Mouse (Mus musculus): ENCODE data around the gene Celsr1.

The Celsr1 gene

DNA sequence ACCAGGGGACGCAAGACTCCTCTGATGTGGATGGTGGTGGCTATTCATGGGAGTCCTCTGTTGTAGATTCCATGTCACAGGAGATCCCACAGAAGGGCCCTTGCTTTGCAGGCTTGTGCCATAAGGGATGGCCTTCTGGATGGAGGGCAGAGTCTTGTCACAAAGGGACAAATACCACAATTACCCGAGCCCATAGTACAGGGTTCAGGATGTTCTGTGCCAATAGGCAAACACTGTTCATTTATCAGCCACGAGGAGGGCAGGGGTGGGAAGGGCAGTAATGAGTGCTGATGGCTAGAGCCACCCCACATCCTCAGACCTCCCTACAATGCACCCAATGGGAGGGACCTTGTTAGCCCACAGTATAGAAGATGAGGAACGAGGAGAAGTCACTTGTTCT is 71.9 kb downstream of the Celsr1 start:
- DNase-seq (ENCODE audit: low read depth, low spot score): no peak

- DNase-seq (ENCODE audit: low read depth, low spot score): no peak
Measured at GRCm38 (mm10) chr15:85961131-85961530, 72.4 kb downstream of the Celsr1 start.

DNA sequence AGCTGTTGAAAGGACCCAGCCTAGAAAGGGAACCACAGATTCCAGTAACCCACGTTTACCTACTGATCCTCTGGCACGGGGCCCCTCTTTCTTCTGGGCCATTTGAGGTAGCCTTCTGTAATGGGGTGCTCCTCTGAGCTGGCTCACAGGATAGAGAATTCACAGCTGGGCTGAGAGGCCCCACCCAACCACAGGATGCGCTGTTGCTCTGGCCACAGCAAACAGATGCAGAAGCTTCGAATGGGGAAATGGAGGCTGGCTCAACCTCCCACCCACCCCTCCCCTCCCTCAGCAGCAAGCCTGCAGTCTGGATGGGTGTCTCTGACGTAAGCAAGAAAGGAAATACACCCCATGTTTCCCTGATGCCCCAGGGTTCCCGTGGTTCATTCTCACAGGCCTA is 77.4 kb downstream of the Celsr1 start:
- no peak for DNase-seq (ENCODE audit: low read depth, low spot score)

- DNase-seq (ENCODE audit: low read depth, low spot score): no peak
Measured at GRCm38 (mm10) chr15:85953458-85953857, 80.1 kb downstream of the Celsr1 start.

GRCm38 (mm10) chr15:85949421-85950164 is 84.0 kb downstream of the Celsr1 start:
- DNase-seq (ENCODE audit: low read depth, low spot score): no peak

GRCm38 (mm10) chr15:85947967-85948366 is 85.6 kb downstream of the Celsr1 start:
- no peak for DNase-seq (ENCODE audit: low read depth, low spot score)

GRCm38 (mm10) chr15:85947541-85947940 is 86.0 kb downstream of the Celsr1 start:
- no peak for DNase-seq (ENCODE audit: low read depth, low spot score)

GRCm38 (mm10) chr15:85935627-85936049 is 97.9 kb downstream of the Celsr1 start:
- DNase-seq (ENCODE audit: low read depth, low spot score): no peak

GRCm38 (mm10) chr15:85928161-85928560 is 105.4 kb downstream of the Celsr1 start:
- DNase-seq (ENCODE audit: low read depth, low spot score): no peak

- DNase-seq (ENCODE audit: low read depth, low spot score): no peak
Measured at GRCm38 (mm10) chr15:85921855-85922254, 111.7 kb downstream of the Celsr1 start.

- no peak for DNase-seq (ENCODE audit: low read depth, low spot score)
Measured at GRCm38 (mm10) chr15:85919892-85920248, 113.7 kb downstream of the Celsr1 start.

- DNase-seq (ENCODE audit: low read depth, low spot score): no peak
Measured at GRCm38 (mm10) chr15:85919191-85919891, 114.2 kb downstream of the Celsr1 start.

- DNase-seq (ENCODE audit: low read depth, low spot score): no peak
Measured at GRCm38 (mm10) chr15:85913605-85914004, 120.0 kb downstream of the Celsr1 start.

DNA sequence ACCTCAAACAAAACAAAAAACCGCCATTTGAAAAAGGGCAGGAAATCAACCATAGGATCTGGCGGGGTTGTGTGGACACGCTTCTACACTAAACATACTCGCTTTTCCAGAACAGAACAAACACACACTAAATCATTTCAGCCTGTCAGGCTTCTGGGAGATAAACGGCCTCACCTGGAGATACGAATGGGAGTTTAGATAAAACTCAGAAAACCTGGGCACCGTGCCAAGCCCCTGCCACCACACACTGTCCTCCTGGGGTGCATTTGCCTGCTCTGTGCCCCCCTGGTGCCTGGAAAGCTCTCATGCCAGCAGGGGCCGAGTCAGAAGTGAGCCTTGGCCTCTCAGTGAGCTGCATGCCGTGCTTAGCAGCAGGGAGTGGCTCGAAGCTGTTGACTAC is 123.6 kb downstream of the Celsr1 start:
- no peak for DNase-seq (ENCODE audit: low read depth, low spot score)

GRCm38 (mm10) chr15:85909492-85909829 is 124.1 kb downstream of the Celsr1 start:
- DNase-seq (ENCODE audit: low read depth, low spot score): no peak

- no peak for DNase-seq (ENCODE audit: low read depth, low spot score)
Measured at GRCm38 (mm10) chr15:85908660-85909491, 124.7 kb downstream of the Celsr1 start.

- no peak for DNase-seq (ENCODE audit: low read depth, low spot score)
Measured at GRCm38 (mm10) chr15:85903826-85904225, 129.8 kb downstream of the Celsr1 start.

GRCm38 (mm10) chr15:85902505-85902904 is 131.1 kb downstream of the Celsr1 start:
- DNase-seq (ENCODE audit: low read depth, low spot score): no peak

DNA sequence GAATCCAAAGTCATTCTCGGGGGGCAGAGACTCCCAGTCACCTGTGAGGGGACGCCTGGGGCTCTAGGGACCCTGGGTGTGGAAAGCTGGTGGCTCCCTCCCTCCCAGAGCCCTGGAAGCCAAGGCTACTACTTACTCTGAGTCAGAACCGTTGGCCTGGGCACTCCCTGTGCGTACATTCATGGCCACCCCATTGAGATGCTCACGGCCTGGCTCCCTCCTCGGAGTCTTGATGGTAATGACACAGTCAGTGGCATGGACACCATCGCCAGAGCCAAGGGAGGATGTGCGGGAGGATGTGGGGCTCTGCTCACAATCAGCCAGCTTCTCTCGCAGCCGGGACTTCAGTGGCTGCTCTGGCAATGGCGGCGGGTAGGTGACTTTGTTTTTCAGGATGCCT is 132.8 kb downstream of the Celsr1 start:
- DNase-seq (ENCODE audit: low read depth, low spot score): no peak

- no peak for DNase-seq (ENCODE audit: low read depth, low spot score)
Measured at GRCm38 (mm10) chr15:85900318-85900717, 133.3 kb downstream of the Celsr1 start.

DNA sequence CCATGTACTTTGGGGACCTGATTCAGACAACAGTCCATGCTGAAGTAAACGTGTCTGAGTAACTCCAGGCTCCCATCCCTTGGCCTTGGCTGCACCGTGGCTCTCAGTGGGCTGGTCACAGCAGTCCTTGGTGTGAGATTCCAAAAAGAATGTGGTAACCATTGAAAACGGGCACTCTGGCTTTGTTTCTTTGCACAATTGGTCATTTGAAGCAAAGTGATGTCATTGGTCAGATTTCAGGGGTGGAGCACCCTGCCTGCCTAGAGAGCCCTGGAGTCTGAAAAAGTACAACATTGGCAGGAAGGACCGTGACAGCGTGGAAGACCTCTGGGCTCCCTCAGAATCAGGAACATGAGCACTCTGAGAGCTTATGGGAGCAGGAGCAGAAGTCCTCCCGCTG is 134.2 kb downstream of the Celsr1 start:
- DNase-seq (ENCODE audit: low read depth, low spot score): no peak

GRCm38 (mm10) chr15:85897113-85897512 is 136.5 kb downstream of the Celsr1 start:
- DNase-seq (ENCODE audit: low read depth, low spot score): no peak
